Mouse (Mus musculus) stomach, embryonic 16.5 days (tissue): ENCODE data around the gene 4930451I11Rik. TPM values are rescaled to one million over a fixed set of nuclear protein-coding genes. Genes with fewer than 3 reads are reported as not detected.

Experiments
- ATAC-seq: fragments of 200-750 bp; cut with Nextera tagmentation; 2 replicates; pipeline ENCODE4 v1.8.0; 2017; ENCODE audit warnings: moderate number of reproducible peaks, moderate TSS enrichment; ENCODE audit not compliant: insufficient read depth, low FRiP score
- H3K27ac ChIP-seq: fragments of 300-500 bp; sonication (generic); 2 replicates; pipeline ENCODE4 v1.5.1; 2014; ENCODE audit warnings: low read length
- H3K27me3 ChIP-seq: fragments of 300-500 bp; sonication (generic); 2 replicates; pipeline ENCODE4 v1.6.1; 2014; ENCODE audit warnings: low read length, control low read depth, mixed read lengths; ENCODE audit not compliant: control insufficient read depth, insufficient read depth
- H3K36me3 ChIP-seq: fragments of 300-500 bp; sonication (generic); 2 replicates; pipeline ENCODE4 v1.6.1; 2014; ENCODE audit warnings: low read length; ENCODE audit not compliant: control insufficient read depth, insufficient read depth
- H3K4me1 ChIP-seq: fragments of 300-500 bp; sonication (generic); 2 replicates; pipeline ENCODE4 v1.6.1; 2014; ENCODE audit warnings: low read length, control low read depth, mixed read lengths; ENCODE audit not compliant: control insufficient read depth, insufficient read depth
- H3K4me2 ChIP-seq: fragments of 300-500 bp; sonication (generic); 2 replicates; pipeline ENCODE4 v1.6.1; 2014; ENCODE audit warnings: low read depth, low read length, mixed read lengths
- H3K4me3 ChIP-seq: fragments of 300-500 bp; sonication (generic); replicated peaks from 2 replicates; pipeline ENCODE4 v1.5.1; 2014; ENCODE audit warnings: mild to moderate bottlenecking, low read length
- H3K9ac ChIP-seq: fragments of 300-500 bp; sonication (generic); 2 replicates; pipeline ENCODE4 v1.6.1; 2014; ENCODE audit warnings: low read length
- H3K9me3 ChIP-seq: fragments of 300-500 bp; sonication (generic); replicated peaks from 2 replicates; pipeline ENCODE4 v1.6.1; 2016; ENCODE audit warnings: low read length, control low read depth; ENCODE audit not compliant: control insufficient read depth
- WGBS: fragments of 180-500 bp; shearing (Covaris S2); extraction: QIAGEN DNeasy Blood & Tissue Kit; methylation state at CpG from one replicate; pipeline ENCODE4 v1.1.7; 2014; 5-methylcytosine and 5-hydroxymethylcytosine counted together
- polyA plus RNA-seq: library from polyadenylated mRNA; unstranded; fragments of >200 nt; fragmentation: Nextera tagmentation; extraction: Ambion mirVana; gene quantifications from 2 replicates; pipeline ENCODE4 v1.2.1, GENCODE M21; 2015

The 4930451I11Rik gene
- polyA plus RNA-seq, 1 experiment from 2014 or later = not detected

DNA sequence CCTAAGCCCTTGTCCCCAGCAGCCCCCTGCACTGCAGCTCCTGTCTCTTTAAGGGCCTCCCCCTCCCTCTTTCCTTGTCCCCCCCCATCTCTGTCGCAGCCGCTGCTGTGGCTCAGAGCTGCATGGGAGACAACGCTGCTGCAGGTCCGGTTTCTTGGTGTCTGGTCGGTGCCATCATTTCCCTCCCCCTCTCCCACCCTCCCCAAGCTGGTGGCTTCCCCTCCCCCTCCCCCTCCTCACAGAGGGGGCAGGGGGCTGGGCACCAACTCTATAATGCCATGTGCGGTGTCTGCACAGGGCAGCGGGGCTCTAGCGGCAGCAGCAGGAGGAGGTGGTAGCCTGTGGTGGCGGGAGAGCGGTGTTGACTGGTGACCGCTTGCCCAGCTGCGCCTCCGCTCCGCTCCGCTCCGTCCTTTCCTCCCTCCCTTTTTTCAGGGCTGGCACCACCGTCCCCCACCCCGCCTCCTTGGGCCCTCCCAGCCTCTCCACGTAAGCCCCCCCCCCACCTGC lies 8.2 kb downstream of the 4930451I11Rik start:
- Histone ChIP-seq H3K9me3 (no peaks in the 10 kb centered on the region), H3K27me3 (peaks cover 22% of the 10 kb centered on the region), H3K4me2 (peak overlapping the region; percentile 54), H3K4me3 (peak overlapping the region; percentile 27), H3K27ac (no peak overlapping the region), H3K4me1 (0 out of 2 replicates have a peak, but pooled peaks cover 3% of the 10 kb centered on the region), H3K36me3 (no peaks in the 10 kb centered on the region), H3K9ac (peak overlapping the region; percentile 49; the same call in 1 of the 2 replicates)
- no peak for ATAC-seq
- under 1% methylated on average over 18 of the region's 19 CpGs for WGBS

DNA sequence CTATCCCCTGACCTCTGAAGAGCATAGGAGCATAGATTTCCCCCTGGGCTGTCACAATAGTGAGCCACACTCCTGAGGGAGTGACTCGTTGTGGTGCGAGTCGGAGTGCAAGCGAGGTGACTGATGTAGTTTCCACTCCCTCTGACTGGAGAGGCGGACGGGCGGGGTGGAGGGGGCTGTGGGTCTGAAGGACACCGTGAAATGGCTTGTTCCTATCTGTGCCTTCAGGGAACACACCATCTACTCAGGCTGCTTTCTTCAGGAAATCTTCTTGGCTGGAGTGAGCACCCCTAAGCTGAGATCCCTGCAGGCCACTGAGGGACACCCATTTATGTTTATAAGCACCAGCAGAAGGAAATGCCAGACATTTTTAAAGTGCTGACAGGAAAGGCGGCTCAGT lies 8.7 kb downstream of the 4930451I11Rik start:
- Histone ChIP-seq H3K4me1 (0 out of 2 replicates have a peak, but pooled peaks cover 3% of the 10 kb centered on the region), H3K4me3 (peak overlapping the region; percentile 27; the same call in 1 of the 2 replicates), H3K4me2 (peak overlapping the region; percentile 54; the same call in 1 of the 2 replicates), H3K9me3 (no peaks in the 10 kb centered on the region), H3K9ac (no peak overlapping the region), H3K27ac (no peak overlapping the region), H3K36me3 (no peaks in the 10 kb centered on the region), H3K27me3 (peaks cover 22% of the 10 kb centered on the region)
- no peak; the same call in 1 of the 2 replicates for ATAC-seq
- 20% methylated on average over 9 of the region's 9 CpGs for WGBS

DNA sequence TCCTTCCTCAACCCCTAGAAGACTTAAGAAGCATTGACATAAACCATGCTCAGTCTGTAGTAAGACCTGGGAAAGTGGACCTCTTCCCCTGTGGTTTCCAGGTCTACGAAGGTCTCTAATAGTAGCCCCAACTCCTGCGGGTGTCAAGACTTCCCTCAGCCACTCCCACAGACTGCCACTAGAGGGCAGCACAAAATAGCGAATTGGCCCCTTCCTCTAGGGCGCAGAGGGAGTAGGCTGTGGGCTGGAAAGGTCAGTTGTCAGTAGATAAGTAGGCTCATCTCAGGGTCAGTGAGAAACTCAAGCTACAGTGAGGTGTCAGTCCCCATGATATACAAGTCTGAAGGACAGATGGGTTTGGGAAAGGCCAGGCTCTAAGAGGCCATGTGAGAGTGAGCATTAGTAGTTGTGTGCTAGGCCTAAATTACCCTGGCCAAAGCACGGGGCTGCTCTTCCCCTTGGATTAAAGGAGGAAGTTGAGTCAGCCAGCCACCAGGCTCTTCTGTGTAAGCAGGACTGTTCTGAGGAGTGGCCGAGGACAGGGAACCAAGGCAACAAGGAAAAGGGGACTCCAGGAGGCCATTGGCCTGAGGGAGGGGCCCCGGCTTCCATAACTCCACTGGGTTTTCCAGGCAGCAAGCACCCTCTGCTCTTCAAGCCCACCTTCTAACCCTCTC lies 9.5 kb downstream of the 4930451I11Rik start:
- WGBS = 19% methylated on average over 7 of the region's 7 CpGs
- peak; percentile 25; the same call in 1 of the 2 replicates for ATAC-seq
- Histone ChIP-seq H3K27me3 (peaks cover 22% of the 10 kb centered on the region), H3K36me3 (no peaks in the 10 kb centered on the region), H3K4me3 (no peak overlapping the region), H3K4me1 (0 out of 2 replicates have a peak, but pooled peaks cover 3% of the 10 kb centered on the region), H3K27ac (no peak overlapping the region), H3K9me3 (no peaks in the 10 kb centered on the region), H3K9ac (no peak overlapping the region), H3K4me2 (no peak overlapping the region)

DNA sequence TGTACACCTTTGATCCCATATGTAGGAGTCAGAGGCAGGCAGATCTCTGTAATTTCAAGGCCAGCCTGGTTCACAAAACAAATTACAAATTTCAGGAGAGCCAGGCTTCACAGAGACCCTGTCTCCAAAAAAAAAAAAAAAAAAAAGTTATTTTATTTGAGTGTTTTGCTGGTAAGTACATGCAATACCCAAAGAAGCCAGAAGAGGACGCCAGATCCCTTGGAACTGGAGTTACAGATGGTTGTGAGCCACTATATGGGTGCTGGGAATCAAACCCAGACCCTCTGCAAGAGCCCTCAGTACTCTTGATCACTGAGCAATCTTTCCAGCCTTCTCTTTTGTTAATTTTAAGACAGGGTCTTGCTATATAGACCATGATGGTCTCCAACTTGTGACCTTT lies 12.6 kb downstream of the 4930451I11Rik start:
- Histone ChIP-seq H3K4me2 (no peak overlapping the region), H3K36me3 (no peaks in the 10 kb centered on the region), H3K4me1 (0 out of 2 replicates have a peak, but pooled peaks cover 3% of the 10 kb centered on the region), H3K9me3 (no peaks in the 10 kb centered on the region), H3K9ac (no peak overlapping the region), H3K27ac (no peak overlapping the region), H3K4me3 (no peak overlapping the region), H3K27me3 (peaks cover 10% of the 10 kb centered on the region)
- no peak for ATAC-seq
- WGBS = 21% methylated on average over 1 of the region's 1 CpGs

DNA sequence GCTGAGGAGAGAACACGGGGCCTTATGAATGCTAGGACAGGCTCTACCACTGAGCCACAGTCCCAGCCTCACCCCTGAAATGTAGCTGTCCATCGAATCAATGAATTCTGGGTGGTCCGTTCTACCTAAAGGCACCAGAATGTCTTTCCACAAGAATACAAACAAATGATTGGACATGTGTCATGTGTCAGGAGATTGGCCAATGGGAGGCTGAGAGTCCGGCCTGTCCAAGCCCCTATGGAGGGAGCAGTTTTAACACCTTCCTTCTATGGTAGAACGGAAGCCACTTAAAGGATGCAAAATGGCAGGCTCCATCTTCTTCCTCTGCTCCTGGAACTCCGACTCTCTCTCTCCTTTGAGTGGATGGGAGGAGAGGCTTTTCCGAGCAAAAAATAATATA lies 13.8 kb downstream of the 4930451I11Rik start:
- H3K4me1 ChIP-seq = no peaks in the 10 kb centered on the region
- no peaks in the 10 kb centered on the region for H3K9me3 ChIP-seq
- H3K4me2 ChIP-seq = no peak overlapping the region
- 78% methylated on average over 7 of the region's 7 CpGs for WGBS
- no peak overlapping the region for H3K9ac ChIP-seq
- no peaks in the 10 kb centered on the region for H3K36me3 ChIP-seq
- ATAC-seq = no peak
- H3K27me3 ChIP-seq = peaks cover under 1% of the 10 kb centered on the region
- no peak overlapping the region for H3K27ac ChIP-seq
- H3K4me3 ChIP-seq = no peak overlapping the region

DNA sequence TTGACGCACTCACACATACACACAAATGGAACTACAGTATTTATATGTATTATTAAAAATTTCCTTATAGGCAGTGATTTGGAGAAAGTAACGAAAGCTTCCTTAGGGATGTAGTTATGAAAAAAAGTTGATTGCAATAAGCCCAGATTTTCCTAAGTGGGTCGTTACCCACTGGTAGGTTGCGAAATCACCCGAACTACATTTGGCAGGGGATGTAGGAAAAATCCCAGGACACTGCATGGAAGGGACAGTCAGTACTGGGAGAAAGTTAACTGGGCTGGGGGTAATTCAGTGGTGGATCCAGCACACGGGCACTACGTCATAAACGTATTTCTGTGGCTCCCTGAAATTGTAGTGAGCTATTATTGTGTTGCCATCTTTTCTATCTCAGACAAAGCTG lies 14.9 kb downstream of the 4930451I11Rik start:
- ATAC-seq = no peak
- Histone ChIP-seq H3K27me3 (no peaks in the 10 kb centered on the region), H3K4me2 (no peak overlapping the region), H3K4me3 (no peak overlapping the region), H3K9ac (no peak overlapping the region), H3K4me1 (no peaks in the 10 kb centered on the region), H3K9me3 (no peaks in the 10 kb centered on the region), H3K27ac (no peak overlapping the region), H3K36me3 (no peaks in the 10 kb centered on the region)
- 80% methylated on average over 8 of the region's 8 CpGs for WGBS

DNA sequence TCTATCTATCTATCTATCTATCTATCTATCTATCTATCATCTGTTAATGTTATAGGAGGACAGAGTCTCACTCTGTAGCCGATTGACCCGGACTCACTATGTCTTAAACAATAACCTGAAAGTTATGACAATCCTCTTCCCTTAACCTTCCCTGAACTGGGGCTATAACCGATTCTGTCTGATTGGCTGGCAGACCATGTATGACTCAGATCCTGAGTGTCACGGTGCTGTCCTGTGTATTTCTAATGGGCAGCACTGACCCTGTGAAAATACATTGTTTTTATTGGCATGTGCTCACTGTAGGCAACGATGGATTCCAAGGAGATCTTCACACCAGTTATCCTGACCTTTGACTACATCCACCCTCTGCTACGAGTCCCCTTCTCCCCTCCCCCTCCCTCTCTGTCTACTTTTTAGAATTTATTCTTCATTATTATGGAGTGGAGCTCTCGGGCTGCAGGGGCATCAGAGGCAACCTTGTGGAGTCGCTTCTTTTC lies 15.7 kb downstream of the 4930451I11Rik start:
- Histone ChIP-seq H3K9me3 (no peaks in the 10 kb centered on the region), H3K9ac (no peak overlapping the region), H3K27me3 (no peaks in the 10 kb centered on the region), H3K36me3 (no peaks in the 10 kb centered on the region), H3K4me3 (no peak overlapping the region), H3K4me1 (no peaks in the 10 kb centered on the region), H3K4me2 (no peak overlapping the region), H3K27ac (no peak overlapping the region)
- ATAC-seq = no peak
- 61% methylated on average over 8 of the region's 8 CpGs for WGBS

DNA sequence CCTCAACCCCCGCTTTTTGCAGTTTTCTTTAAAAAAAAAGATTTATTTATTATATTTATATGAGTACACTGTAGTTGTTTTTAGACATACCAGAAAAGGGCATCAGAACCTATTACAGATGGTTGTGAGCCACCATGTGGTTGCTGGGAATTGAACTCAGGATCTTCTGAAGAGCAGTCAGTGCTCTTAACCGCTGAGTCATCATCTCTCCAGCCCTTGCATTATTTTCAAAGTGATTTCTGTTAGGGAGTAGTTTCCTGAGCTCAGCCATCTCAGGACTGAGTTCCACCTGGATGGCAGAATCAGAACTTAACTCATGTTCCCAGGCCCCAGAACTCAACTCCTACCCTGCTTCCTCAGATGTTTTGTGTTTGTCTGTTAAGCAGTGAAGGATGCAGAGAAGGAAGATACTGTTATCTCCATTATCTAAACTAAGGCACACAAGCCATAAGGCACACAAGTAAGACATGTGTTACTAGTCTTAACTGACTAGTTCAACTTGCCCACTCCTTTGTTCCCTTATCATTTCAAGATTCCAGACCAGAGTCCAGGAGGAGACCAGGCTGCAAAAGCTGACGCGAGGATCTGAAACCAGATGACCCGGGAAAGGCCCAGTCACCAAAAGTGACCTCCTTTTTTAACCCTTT lies 21.6 kb downstream of the 4930451I11Rik start:
- Histone ChIP-seq H3K36me3 (no peaks in the 10 kb centered on the region), H3K27me3 (no peaks in the 10 kb centered on the region), H3K9me3 (no peaks in the 10 kb centered on the region), H3K4me1 (peaks cover 11% of the 10 kb centered on the region), H3K4me3 (no peak overlapping the region), H3K9ac (peak overlapping the region; percentile 82; the same call in 1 of the 2 replicates), H3K4me2 (peak overlapping the region; percentile 69), H3K27ac (peak overlapping the region; percentile 83; the same call in 1 of the 2 replicates)
- no peak for ATAC-seq
- WGBS = 51% methylated on average over 5 of the region's 5 CpGs
